Mouse (Mus musculus) c-Kit-positive CD71-positive TER-119-positive erythroid progenitor cells, embryonic 14.5 days (primary cell): Measurements from ENCODE around the gene Anxa6.

Source experiments
- DNase-seq: peaks from one replicate; pipeline ENCODE4 v3.0.0-alpha.2; 2013; ENCODE audit warnings: low spot score

The Anxa6 gene

GRCm38 (mm10) chr11:54929744-54930143, 103.5 kb downstream of the Anxa6 start:
- no peak for DNase-seq

- DNase-seq, result no peak
These were observed 104.0 kb downstream of the Anxa6 start for GRCm38 (mm10) chr11:54929290-54929689.
